Mouse (Mus musculus): ENCODE data around the gene Tnni3.
A peak's percentile ranks its signal among the peaks of the same experiment; 100 is the strongest.

Gene Tnni3

DNA sequence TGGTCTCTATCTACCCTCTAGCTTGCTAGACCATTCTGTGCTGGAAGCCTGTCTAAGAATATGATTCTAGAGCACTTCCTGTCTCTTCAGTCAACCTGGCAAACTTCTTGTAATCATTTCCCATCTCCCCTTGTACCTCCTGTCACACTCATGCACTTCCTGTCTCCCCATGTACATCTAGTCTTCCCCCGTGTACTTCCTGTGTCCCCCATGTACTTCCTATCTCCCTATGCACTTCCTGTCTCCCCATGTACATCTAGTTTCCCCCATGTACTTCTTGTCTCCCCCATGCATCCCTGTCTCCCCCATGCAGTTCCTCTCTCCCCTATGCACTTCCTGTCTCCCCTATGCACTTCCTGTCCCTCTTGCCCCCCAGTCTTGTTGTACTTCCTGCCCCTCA lies 5.5 kb downstream of the Tnni3 start:
- no peak for DNase-seq

DNA sequence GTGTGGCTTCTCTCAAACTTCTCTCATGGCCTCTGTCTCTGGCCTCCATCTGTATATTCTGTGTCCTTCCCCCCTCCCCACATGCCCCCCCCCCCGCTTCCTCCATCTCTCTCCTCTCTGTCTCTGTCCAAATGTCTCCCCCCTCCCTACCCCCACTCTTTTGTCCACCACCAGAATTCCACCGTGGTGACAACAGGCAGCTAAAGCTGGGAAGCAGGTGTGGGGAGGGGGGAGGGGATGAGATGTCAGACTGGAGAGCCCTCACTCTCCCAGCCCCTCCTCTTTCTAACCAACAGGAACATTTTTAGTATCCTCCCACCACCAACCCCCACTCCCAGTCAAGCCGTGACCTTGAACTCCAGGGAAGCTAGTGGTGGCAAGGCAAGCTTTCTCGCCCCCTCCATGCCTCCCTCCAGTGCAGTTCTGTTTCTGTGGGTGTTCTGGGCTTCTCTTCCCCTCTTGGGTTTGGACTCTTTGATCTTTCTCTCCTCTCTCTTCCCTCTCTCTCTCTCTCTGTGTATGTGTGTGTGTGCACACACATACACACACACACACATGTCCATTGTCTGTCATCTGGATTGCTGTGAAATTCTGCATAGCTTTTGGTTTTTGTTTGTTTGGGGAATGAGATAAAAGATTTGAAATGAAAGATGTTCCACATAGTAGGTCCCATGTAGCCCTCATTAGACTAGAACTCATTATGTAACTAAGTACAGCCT lies 7.5 kb downstream of the Tnni3 start, which contains the start of gene Tnnt1:
Gene Tnnt1 (minus strand): TSS at position 51 of the 719 bp plus-strand sequence.
- no peak for DNase-seq

DNA sequence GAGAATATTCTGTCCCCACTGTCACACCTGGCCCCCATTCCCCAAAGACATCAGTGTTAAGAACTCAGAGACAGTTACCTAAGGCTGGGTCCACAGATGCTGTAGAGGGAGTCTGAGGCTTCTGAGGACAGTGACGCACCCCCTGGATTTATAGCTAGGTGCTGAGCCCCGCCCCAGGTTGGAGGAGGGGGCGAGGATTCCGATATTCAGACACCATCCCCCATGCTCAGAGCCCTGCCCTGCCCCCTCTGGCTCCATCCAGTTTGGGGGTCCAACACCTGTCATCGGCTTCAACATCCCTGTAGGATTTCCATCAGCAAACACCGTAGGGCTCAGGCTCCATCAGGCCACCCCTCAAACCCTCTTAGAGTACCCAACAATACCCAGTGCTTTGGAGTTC lies 8.2 kb downstream of the Tnni3 start:
- DNase-seq, result no peak

DNA sequence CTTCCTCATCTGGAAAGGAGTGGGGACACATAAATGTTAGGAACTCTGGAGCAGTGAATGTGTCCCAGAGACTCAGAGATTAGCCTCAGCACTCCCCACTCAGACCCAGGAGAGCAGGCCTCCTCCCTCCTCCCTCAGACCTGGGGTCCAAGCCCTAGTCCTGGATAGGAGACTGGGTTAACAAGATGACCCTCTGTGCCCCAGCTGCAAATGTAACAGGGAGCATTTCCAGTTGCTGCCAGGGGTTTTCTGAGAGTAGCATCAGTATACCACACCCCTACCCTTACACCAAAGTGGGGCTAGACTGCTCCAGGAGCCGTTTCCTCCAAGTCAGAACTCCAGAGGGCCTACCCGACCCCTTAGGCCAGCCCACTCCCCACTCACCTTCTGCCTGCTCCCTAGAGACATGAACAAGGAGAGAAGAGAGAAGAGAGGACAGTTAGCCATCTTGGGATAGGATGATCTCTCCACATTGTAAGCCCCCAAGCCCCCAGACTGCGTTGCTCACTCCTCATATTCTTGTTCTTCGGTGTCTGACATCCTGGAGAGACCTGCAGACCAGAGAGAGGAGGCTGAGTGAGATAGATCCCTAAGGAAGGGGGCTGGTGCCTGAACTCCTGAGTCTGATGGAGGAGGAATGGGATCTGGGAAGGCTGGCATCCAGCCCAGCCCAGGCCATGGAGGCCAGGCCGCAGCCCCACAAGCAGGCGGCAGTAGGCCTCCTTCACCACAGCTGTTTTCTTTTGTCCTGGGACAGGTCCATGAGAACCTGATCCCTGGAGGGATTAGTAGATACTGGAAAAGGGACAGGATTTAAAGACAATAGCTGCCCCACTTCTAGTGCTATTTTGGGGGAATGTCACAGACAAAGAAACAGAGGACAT lies 10.0 kb downstream of the Tnni3 start:
- DNase-seq, result no peak

DNA sequence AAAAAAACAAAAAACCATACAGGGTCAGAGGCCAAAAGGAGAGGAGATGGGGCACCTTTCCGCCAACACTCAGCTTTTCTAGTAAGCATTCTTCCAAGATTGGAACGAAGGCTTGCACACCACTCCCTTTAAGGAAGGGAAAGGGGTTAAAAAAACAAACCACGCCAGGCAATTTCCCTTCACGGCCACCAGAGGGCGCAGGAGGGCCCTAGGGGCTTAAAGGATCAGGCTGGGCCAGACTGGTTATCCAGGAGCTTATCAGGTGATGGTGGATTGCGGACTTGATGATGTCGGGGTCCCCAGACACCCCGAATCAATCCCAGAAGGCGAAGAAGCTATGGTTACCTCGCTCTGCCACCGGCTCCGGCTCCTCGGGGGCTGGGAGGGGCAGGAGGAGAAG lies 10.8 kb downstream of the Tnni3 start:
- DNase-seq, result peak; percentile 60

DNA sequence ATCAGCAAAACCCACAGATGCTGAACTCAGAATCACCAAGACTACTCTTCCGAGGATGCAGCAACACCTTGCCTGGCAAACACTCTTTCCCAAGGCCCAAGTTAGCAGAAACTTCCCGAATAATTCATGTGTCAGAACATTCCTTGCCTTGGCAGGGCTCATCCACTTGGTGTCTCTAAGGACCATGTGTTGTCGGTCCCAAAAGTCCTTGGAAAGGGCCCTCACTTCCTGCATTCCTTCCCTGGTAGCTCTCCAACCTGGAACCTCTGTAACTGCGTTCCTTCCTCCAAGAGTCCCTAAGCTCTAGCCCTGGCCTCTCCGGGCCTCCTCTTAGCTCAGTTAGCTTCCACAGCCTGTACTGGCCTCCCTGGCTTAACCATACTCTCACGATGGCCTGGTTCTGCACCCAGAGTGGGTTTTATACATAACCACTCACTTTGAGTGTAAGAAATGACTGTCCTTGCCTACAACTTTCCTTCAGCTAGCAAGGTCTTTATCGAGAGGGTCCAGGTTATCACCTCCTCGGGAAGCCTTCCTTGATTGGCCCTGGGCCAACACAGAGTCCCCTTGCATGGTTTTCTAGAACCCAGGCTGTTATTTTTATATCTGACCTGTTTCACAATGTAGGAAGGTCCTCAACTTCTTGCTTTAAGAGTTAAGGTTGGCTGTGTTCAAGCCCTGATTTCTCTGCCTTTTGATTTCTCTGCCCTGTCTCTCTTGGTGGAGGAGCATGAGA lies 12.4 kb downstream of the Tnni3 start:
- peak; percentile 55 for DNase-seq

DNA sequence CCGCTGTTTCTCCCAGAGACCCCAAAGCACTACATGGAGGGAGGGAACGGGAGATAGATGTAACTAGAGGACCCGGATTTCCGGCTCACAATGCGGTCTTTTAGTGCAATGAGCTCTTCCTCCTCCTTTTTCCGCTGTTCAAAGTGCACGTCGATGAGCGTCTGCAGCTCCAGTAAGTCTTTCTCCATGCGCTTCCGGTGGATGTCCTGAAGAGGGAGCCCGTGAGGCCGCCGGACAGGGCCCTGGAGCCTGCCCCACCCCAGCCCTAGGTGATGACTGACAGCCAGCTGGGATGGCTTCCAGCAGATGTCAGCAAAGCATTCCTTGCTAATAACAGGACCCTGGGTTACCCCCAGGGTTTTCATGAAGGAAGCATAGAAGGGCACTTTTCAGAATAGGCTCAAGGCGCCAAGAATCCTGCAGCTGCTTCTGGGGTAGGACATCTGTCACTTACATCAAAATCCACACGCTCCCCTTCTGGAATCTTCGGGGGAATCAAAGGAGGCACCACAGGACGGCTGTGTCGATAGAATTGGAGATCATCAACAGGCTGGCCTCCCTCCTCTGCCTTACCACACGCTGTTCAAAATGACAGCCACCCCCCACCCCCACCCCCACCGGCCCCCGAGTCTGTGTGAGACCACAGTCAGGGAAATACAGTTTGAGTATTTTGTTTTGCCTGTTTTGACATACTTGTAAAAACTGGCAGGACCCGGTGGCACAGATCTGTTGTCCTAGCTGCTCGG lies 14.0 kb downstream of the Tnni3 start:
- peak; percentile 95 for DNase-seq

DNA sequence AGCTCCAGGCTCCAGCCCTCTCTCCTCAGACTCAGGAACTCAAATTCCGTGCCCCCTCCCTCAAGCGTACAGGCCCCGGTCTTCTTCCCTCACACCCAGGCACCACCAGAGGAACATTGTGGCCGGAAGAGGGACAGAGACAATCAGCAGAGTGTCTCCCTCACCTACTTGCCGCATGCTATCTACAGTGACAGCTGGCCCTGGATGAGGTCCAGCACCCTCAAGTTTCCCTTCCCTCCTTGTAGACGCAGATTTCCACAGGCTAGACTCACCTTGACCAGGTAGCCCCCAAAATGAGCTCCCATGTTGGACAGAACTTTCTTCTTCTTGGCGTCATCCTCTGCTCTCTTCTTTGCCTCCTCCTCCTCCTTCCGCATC lies 15.3 kb downstream of the Tnni3 start:
- no peak for DNase-seq

DNA sequence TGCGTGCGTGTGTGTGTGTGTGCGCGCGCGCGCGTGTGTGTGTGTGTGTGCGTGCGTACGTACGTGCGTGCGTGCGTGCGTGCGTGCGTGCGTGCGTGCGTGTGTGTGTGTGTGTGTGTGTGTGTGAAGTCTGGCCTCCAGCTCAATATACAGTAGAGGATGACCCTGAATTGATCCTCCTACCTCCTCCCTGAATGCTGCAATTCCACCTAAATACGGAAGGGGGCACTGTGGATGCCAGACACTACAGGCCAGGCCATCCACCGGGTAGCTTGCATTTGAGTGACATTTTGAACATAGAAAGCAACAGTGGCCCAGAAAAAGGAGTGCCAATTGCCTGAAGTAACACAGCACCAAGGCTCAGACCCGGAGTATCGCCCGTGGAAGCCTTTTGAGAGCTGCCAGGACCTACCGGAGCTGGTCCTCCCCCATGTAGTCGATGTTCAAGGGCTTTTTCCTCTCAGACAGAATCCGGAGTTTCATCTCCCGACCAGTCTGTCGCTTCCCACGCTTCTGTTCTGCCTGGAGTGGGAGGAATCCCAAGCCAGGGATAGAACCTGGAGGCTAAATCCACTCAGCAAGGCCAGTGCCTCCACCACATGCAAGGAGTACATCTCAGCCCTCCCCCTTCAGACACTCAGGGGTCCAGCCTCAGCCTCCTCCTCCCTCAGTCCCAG lies 15.8 kb downstream of the Tnni3 start:
- no peak for DNase-seq

DNA sequence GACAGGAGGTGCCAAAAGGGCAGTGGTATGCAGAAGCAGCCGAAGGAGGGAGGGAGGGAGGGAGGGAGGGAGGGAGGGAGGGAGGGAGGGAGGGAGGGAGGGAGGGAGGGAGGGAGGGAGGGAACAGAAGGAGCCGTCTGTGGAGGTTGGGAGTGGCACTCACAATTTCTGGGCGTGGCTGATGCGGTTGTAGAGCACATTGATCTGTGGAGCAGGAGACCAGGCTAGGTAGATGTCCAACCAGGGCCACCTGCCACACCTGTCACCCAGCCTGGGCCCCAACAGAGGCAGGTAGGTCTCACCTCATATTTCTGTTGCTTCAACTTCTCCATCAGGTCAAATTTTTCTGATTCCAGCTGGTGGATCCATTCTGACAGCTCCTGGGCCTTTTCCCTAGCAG lies 16.8 kb downstream of the Tnni3 start:
- DNase-seq, result no peak

DNA sequence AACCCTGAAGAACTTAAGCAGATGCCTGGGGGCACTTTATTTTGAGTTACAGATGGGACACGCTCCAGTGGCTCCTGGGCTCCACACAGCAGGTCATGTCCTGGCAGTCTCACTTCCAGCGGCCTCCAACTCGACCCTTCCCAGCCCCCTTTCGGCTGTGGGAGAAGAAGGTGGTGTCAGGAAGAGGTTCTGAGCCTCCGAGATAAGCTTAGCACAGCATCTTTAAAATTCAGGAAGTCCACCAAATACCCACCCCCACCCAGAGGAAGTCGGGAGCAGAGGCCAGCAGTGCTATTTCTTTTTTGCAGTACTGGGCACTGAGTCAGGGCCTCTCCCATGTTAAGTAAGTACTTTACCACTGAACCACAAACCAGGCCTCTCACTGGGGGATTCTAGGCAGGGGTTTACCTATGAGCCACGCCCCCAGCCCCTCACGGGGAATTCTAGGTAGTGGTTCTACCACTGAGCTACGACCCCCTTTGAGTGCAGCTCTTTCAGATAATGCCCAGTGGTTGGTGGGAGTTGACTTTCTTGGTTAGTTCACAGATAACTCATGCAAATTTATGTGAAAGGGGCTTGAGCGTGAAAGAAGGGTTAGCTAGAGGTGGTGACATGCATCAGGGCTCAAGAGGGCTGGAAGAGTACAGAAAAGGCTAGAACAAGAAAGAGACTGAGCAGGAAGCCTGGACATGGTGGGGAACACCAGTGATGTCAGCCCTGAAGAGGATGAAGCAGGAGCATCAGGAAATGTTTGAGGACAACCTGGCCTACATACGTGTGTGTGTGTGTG lies 19.2 kb downstream of the Tnni3 start:
- no peak for DNase-seq

DNA sequence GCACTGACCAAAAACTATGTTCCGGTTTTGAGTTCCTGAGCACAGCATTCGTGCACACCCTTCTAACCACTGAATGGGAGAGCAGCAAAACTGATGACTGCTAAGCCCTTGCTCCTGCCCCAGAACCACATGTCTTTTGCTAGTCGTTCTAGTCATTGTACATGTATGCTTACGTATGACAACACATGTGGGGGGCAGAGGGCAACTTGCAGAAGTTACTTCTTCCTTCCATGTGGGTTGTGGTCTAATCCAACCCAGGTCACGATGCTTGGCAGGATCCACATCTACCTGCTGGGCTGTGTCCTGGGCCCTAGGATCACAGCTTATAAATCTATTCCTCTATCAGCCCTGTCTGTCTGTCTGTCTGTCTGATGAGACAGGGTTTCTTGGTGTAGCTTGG lies 20.2 kb downstream of the Tnni3 start:
- no peak for DNase-seq

DNA sequence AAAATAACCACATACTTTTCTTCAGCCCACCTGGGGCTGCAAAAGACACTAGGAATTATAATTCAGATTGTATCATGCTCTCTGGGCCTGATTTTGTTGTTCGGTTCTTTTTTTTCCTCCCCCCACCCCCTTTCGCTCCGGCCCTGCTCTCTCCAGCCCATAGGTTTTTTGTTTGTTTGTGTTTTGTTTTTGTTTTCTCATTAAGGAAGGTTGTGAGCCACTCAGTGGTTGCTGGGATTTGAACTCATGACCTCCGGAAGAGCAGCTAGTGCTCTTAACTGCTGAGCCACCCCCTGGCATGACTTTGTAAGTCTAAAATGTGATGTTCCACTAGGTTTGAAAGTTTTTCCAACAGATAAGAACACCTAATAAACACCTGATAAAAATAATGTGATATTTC lies 20.9 kb downstream of the Tnni3 start:
- no peak for DNase-seq

DNA sequence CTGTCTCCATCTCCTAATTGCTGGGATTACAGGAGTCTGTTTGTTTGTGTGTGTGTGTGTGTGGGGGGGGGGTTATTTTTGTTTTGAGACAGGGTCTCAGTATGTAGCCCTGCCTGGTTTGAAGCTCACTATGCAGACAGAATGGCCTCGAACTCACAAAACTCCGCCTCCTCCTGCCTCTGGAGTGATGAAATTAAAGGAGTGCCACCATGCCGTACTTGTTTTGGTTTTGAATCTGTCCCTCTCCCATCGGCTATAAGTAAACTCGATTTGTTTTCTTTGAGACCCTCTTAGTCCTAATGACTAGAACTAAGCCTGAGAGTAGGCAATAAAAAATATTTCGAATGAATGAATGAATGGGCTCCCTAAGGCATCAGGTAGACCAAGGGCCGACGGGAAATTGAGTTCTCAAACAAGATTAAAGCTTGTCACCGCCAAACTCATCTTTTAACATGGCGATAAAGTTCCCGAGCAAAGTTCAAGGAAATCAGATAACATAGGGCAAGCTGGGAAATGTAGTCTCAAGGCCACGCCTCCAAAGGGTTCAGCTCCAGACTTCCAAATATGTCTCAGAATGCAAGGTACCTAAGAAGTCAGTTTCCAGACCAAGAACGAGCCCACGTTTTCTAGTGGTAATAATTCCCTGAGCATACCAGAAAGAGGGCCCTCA lies 21.5 kb downstream of the Tnni3 start:
- DNase-seq, result peak; percentile 58

DNA sequence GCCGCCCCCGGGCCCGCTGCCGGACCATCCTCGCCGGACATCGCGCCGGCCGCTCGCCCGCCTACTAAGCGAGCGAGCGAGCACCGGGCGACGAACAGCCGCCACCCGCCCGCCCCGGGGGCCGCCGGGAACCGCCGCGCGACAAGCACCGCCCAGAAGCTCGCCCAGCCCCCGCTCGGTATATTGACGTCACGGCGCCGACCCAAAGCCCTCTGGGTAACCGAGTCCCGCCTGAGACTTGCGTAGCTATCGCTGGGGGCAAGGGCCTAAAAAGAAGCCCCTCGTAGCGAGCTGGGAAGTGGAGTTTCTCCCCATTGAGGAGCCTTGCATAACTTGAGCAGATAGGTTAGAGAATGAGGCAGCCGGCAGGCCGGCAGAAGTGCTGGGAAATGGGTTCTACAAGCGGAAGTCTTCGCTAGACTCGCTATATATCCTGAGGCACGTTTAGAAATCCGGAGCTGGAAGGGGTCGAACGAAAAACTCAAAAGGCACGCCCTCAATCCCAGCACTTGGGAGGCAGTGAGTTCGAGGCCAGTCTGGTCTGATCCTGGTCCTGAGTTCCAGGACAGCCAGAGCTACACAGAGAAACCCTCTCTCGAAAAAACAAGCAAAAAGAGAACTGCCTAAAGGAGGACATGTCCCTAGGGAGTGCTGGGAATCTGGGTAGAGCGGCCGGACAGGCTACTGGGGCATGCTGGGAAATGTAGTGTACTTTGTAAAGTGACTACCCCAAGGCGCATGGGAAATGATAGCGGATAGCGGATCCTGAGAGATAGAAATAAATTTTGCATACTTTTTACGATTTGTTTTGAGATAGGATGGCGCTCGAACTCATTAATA lies 22.3 kb downstream of the Tnni3 start, which contains the start of gene Ppp1r12c:
Gene Ppp1r12c (minus strand): TSS at position 123 of the 840 bp plus-strand sequence.
- peak; percentile 97 for DNase-seq

DNA sequence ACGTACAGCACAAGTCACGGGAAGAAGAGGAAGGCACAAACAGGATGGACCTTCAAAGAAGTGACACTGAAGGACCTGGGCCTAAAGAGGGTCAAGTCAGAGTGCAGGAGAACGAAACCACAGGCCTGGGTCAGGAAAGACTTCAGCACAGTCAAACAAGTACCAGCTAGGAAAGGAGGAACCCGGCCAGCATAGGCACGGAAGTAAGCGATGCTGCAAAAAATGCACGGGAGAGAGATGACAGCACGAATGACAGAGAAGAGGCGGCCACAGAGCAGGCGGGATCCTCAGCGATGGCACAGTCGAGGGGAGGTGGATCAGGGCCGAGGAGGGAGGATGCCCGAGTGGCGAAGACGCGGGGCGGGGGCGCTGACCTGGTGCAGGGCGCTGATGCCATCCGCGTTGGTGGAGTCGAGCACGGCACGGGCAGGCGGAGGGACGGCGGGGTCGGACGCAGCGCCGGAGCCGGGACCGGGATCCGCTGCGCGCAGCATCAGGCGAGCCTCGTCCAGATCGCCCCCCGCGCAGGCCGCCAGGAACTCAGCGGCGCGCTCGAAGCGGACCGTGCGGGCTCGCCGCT lies 23.0 kb downstream of the Tnni3 start:
- peak; percentile 56 for DNase-seq

DNA sequence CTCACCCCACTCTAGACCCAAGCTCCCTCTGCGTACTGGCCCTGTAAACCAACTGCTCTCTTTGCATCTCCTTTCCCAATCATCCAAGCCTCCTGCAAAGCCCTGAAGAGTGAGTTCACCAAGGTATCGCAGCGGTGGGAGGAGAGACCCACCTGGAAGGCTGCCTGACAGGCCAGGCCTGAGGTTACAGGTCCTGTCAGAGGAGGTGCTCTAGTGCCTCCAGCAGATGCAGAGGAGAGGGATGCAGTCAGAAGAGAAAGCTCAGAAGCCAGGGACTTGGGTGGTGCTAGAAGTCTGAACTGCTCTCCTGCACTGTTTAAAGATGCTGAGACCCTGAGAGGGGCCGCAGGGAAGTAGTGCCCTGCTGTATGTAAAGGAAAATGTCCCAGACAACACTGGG lies 25.0 kb downstream of the Tnni3 start:
- no peak for DNase-seq

DNA sequence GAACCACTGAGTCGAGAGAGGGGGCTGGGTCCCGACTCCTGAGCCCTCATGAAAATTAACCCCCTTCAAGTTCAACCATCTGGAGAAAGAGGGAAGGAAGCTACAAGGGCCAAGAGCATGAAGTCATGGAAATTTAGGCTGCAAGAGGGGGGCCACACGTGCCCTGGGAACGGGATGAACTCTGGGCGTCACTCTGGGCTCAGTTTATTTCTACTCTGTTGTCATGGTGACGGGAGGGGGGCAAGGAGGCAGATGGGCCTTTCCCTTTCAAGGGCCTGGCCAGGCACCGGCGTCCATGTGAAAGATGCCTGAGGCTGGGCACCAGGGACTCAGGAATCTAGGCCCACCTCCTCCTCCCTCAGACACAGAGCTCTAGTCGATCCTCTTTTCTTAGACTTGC lies 25.8 kb downstream of the Tnni3 start:
- peak; percentile 96 for DNase-seq

DNA sequence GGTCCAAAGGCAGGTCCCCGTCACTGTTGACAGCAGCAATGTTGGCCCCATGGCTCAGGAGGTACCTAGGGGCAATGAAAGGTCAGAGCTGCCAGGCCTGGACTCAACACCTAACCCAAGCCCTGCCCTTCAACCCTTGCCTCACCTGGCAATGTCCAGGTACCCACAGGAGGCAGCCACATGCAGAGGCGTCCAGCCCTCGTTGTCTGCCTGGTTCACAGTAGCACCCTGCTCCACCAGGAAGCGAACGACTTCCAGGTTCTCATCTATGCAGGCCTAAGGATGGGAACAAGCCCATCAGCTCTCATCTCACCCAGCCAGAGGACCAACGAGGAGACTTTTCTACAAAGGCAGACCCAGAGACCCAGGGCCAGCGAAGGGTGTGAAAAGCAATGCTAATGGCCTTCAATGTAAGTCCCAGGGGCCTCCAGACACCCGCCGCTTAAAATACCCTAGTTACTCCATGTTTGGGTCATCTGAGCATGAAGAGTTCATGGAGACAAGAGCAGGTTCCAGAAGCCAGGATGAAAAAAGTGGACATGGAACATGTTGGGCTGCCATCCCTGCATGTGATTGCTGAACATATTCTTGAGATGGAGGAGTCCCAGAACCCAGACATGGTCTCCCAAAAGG lies 26.6 kb downstream of the Tnni3 start:
- no peak for DNase-seq
